Mouse (Mus musculus) T-cell, adult 2 months (primary cell): Measurements from ENCODE around the gene Zscan20.
"Not testable (repeated sequence)": the region's sequence is repeated elsewhere in the genome, so short reads cannot be mapped to it uniquely, and the experiment has no call there.

ENCODE experiments used
- DNase-seq: peaks from one replicate; pipeline ENCODE4 v3.0.0; 2022; ENCODE audit warnings: low spot score

Gene Zscan20

DNA sequence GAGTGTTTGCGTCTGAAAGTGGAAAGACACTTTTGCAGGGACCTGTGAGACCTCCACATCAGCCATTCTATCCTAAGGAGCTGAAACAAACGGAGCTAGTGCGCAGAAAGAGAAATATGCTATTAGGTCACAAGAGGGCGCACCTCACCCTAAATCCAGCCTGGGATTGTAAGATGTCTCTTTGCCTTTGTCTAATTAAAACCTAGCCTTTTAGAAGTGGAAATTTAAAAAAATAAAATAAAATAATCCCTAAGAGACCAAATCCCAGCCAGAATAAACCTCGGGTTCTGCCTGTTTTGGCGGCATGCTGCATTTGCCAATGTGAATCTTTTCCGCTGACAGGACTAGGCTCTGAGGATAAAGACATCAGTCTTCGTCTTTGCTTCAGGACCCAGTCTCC lies 3.4 kb upstream of the Zscan20 start:
- DNase-seq, result peak; percentile 49

DNA sequence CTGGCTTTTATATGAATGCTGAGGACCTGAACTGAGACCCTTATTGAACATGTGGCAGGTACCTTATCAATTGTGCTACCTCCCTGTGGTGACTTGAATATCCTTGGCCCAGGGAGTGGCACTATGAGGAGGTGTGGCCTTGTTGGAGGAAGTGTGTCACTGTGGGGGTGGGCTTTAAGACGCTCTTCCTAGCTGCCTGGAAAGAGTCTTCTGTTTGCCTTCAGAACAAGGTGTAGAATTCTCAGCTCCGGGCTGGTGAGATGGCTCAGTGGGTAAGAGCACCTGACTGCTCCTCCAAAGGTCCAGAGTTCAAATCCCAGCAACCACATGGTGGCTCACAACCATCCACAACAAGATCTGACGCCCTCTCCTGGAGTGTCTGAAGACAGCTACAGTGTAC lies 1.8 kb upstream of the Zscan20 start:
- DNase-seq, result not testable (repeated sequence)

DNA sequence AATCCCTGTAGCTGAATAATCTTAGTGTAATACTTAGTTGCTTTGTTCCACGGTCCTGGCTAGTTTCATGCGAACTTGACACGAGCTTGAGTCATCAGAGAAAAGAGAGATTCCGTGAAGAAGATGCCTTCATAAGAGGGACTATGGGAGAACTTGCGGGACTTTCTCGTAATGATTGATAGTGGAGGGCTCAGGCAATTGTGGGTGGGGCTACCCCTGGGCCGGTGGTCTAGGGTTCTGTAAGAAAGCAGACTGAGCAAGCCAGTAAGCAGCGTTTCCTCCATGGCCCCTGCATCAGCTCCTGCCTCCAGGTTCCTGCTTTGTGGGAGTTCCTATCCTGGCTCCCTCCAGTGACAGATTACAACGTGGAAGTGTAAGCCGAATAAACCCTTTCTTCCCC lies 808 bp upstream of the Zscan20 start:
- DNase-seq, result no peak

DNA sequence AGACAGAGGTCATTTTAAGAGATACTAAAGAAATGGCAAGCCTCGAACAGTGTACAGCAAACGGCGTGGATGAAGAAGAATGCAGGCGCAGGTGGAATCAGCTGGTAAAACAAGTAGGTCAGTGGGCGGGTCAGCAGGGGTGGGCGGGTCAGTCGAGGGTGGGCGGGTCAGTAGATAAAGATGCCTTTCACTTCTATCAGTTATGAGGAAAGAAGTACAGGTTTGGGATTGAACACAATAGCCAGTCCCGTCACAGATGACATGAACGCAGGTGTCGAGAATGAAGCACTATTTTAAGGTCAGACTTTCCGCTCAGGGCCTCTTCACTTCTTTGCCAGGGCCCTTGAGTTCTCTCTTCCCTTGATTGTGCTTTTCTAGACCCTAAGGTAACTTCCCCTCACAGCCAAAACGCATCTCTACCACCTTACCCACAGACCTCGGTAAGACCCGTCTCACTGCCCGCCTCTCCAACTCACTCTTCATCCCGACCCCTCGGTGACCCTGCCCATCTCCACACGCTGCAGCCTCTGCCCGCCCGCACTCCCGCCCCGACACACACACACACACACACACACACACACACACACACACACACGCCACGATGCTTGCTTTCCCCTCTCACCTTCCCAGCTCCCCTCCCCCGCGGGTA lies 498 bp downstream of the Zscan20 start:
- no peak for DNase-seq

DNA sequence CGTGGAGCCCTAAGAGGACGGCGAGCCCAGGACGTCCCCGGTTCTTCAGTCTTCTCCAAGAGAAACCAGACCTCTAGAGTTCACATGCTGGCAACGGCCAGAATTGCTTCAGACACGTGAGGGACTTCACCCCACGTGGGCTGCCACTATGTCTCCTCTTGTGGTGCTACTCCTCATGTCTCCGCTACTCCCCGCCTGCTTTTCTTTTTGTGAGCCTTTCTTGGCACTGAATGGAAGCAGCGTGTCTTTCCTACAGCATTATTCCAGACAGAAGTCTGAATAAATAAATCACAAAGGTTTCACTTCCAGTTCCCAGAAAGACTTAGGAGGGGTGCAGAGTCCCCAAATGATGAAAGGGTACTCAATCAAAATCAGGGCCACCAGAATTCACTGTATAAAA lies 2.2 kb downstream of the Zscan20 start:
- no peak for DNase-seq

DNA sequence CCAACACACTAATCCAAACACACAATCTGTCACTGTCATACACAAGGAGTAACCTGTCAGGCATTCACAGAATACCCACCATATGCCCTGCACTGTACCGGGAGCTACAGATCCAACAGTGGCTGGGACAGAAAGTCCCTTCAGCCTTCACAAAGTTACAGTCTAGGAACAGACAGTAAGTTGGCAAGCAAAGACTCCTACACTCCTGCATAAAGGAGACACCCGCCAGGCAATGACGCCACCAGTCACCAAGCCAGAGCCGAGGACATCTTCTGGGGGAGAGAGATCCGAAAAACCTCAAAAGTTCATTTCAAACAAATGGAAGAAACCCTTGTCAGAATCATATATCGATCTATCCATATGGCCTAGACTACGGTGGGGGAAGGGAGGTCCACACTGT lies 3.3 kb downstream of the Zscan20 start:
- no peak for DNase-seq

DNA sequence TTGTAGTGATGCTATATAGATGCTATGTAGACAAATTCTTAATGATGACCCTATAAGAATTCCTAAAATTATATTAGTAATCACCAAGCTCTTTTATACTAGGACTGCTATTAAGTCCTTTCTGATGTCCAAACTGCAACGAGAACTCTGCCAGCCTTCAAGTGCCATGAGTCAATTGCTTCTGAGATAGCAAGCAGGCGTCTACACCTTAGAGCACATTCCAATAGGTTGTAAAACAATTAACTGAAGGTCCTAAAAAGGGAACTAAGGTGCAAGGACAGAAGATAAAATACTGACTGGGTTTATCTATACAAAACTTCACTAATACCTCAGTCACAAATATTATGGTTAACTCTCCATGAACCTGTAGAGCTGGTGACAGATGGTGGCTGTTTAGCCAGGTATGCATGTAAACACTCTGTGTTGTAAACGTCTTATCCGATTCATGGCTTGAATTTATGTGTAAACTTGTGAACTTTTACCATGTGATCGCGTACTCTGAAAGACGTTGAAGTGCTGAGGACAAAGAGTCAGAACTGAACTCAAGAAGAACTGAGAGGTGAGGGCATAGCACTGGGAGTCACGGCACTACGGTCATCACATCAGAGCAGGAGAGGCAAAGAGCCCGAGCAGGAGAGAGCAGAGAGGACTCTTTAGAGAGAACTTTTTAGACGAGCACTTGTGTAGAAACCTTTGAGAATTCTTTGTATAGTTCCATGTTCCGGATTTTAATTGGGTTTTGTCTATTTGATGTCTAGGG lies 11.9 kb downstream of the Zscan20 start:
- no peak for DNase-seq

DNA sequence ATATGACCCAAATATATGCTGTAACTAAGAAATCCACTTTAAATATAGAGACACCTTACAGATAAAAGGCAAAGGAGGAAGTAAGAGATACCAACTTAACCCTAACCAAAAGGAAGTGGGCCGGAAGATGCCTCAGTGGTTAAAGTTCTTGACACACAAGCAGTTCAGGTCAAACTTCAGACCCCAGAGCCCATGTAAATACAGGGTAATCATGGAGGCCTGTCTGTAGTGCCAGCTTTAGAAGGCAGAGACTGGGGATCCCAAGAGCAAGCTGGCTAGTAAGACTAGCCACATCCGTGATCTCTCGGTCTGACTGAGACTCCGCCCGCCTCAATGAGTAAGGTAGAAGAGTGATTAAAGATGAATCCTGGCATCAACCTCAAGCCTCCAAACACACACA lies 15.8 kb downstream of the Zscan20 start:
- DNase-seq, result peak; percentile 31

DNA sequence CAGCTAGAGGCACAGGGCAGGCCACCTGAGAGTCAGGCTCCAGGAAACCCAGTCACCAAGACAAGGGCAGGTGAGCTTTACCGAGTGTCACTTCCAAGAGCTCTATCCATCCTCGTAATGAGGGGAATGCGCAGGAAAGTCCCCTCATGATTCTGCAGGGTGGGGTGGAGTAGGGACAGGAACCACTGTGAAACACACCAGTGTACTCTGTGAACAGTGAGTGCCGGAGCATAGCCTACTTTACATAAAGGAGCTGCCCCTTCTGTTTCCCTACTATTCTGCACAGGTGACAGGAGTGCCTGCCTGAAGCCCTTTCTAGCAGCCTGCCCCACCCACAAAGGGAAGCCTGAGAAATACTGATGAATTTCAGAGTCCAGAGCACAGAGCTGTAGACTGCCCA lies 16.6 kb downstream of the Zscan20 start:
- DNase-seq, result no peak

DNA sequence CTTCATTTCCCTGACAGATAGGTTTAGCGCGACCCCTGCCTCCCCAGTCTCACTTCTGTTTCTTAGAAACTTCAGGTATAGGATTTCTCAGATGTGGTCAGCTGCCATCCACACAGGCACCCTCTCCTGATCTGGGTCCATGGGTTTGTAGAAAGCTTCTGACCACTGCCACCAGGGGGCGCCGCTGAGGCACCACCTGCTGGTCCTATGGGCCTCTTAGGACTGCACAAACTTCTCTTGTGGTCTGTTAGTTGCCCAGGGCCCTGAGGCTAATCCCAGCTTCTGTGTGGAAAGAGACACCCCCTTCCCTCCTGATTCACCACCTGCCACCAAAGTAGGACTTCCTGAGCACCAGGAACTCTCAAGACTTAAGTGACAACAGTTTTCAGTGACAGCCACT lies 30.7 kb downstream of the Zscan20 start:
- peak; percentile 42 for DNase-seq

DNA sequence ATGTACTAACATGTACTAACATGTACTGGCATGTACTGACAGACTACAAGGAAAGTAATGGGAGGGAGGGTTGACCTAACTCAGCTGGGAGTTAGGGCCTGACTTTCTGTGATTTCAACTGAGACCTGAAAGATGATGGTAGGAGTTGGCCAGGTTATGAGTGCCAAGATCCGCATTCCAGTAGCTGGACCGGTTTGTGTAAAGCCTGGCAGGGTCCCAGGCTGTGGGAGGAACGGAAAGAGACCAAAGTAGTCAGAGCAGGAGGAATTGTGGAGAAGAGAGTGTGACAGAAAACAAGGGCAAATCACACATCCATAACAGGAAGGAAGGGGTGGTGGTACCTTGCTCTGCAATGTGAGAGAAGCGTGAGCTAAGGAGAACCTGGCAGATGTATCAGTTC lies 34.1 kb downstream of the Zscan20 start:
- no peak for DNase-seq

DNA sequence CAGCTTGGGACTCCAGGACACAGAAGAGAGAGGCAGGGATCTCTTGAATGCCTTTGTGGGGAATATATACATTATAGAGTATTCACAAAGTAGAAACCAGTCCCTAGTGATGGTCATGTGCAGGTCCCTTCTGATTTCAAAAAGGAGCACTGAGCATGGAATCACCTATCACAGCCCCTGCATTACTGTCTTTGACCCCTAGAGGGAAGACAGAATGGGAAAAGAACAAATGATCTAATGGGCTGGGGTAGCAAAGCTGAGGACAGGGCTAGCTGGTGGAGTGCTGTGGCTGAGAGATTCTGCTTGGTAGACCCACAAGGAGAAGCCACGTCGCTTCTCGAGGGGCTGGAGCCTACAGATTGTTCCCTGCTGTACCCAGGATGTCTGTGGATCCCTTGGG lies 49.6 kb downstream of the Zscan20 start:
- DNase-seq, result no peak

DNA sequence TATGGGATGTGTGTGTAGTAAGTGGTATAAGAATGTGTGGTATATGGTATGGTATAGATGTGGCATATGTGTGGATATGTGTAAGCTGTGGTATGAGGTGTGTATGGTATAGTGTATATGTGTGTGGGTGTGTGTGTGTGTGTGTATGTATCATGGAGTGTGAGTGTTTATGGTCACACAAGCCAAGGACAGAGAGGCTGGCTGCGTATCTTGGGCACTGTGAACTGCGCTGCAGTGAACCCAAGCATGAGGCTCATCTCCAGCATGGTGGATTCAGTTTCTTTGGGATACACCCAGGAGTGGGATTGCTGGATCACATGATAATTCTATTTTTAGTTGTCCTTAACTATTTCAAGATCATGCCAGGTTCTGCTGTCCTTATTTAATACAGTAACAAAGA lies 55.7 kb downstream of the Zscan20 start:
- DNase-seq, result no peak

DNA sequence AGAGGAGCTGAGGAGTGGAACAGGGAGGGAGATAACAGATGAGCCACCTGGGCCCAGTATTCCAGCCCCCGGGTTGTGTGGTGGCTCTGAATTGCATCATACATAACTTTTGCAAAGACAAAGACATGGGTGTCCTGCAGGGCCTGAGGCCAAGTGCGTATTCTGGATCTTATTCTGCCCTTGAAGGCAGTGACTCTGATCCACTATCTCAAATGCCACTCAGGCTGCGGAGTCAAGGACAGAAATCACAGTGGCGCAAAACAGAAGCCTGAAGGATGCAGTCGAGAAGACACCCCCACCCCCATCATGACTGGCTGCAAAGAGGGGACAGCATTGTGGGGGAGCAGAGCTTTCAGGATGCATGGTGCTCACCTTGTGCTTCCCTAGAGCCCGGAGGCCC lies 59.1 kb downstream of the Zscan20 start:
- DNase-seq, result no peak

DNA sequence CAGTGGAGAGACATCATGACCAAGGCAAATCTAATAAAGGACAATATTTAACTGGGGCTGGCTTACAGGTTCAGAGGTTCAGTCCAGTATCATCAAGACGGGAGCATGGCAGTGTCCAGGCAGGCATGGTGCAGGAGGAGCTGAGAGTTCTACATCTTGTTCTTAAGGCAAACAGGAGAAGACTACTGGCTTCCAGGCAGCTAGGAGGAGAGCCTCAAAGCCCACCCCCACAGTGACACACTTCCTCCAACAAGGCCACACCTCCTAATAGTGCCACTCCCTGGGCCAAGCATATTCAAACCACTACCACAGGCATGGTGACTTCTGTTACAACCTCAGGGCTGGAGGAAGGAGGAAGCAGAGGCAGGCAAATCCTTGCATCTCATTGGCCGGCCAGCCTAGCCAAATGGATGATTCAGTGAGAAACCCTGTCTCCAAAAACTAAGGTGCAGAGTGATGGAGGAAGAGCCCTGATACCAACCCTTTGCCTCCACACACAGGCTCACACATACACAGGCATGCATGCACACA lies 65.9 kb downstream of the Zscan20 start:
- not testable (repeated sequence) for DNase-seq

DNA sequence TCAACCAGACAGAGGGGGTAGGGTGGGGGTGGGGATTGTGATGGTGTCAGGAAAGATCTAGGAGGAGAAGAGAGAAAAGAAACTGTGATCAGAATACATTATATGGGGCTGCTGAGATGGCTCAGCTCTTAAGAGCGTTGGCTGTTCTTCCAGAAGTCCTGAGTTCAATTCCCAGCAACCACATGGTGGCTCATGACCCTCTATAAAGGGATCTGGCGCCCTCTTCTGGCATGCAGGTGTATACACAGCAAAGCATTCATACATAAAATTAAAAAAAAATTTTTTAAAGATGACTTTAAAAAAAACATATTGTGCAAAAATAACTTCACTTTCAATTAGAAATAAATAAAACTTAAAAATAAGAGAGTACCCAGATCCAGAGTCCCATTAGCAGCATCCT lies 66.5 kb downstream of the Zscan20 start:
- no peak for DNase-seq
